Mouse (Mus musculus): Measurements from ENCODE around the gene Fbxo10.
"Not testable (repeated sequence)": the region's sequence is repeated elsewhere in the genome, so short reads cannot be mapped to it uniquely, and the experiment has no call there.

Gene Fbxo10

GRCm38 (mm10) chr4:45084021-45084894 is at the start of gene Fbxo10:
Gene Fbxo10, minus strand, starts transcription at chr4:45084604.
- in situ Hi-C loops (cut with MboI, MseI): no loop called here

GRCm38 (mm10) chr4:45131021-45131420 is 46.6 kb upstream of the Fbxo10 start:
- in situ Hi-C loops (cut with MboI, MseI): no loop called here

DNA sequence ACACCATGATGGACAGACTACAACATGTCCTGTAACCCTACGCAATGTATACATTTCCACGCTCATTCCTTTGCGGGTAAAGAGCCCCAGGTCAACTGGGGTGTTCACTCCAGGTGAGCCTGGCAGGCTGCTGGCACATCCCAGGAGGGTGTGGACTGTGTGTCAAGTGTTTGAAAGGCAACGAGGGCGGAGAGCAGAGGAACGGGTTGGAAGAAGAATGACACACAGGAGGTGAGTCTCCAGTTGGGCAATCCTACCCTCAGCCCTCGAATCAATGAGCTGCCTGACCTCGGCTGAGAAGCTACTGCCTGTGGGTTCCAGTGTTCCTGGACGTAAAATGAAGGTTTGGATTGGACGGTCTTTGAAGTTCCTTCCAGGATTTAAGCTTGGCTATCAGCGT is 36.9 kb upstream of the Fbxo10 start:
- in situ Hi-C loops (cut with MboI, MseI): loop anchor here (10.0 kb wide), 1 partner anchor 163 kb away; no protein-coding TSS in a partner anchor

GRCm38 (mm10) chr4:45108456-45109110 is 24.2 kb upstream of the Fbxo10 start:
- in situ Hi-C loops (cut with MboI, MseI): loop anchor here (10.0 kb wide), 2 partner anchors 1456 to 1544 kb away; partner anchors contain the start of genes Creb3 and Tln1

DNA sequence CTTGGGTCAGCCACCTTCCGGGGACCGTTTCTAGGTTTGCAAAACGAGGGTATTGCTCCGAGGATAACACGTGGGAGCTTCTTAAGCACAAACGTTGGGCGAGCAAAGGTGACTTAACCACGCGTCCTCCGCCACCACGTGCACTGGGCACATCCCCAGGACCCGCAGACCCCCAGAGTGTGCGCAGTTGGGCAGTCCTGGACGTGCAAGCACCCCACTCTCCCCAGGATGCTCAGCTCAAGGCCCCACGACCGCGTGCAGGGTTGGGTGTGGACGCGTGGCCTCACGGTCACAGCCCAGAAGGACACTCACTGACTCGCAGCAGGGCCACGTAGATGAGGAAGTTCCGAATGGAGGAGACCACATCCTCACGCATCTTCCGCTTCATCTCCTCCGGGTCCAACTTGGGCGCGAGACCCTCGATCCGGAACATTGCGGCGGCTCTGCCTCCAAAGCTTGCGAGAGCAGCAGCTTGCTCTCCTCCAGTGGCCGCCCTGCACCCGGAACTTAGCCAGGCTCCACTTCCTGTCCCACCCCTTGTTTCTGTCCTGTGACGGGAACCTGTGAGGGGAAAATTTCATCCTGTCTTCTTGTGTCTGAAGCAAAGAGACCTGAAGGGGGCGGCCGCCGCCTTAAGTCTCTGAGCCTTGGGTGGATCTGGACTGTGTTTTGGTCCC is 23.3 kb upstream of the Fbxo10 start, which contains the start of gene Tomm5:
TSS of gene Tomm5 (minus strand) at position 514 of the 677 bp plus-strand sequence.
- in situ Hi-C loops (cut with MboI, MseI): loop anchor here (10.0 kb wide), 2 partner anchors 1457 to 1543 kb away; partner anchors contain the start of genes Creb3 and Tln1

- in situ Hi-C loops (cut with MboI, MseI): loop anchor here (10.0 kb wide), 2 partner anchors 1458 to 1542 kb away; partner anchors contain the start of genes Creb3 and Tln1
These were observed 22.7 kb upstream of the Fbxo10 start for GRCm38 (mm10) chr4:45107066-45107465.

DNA sequence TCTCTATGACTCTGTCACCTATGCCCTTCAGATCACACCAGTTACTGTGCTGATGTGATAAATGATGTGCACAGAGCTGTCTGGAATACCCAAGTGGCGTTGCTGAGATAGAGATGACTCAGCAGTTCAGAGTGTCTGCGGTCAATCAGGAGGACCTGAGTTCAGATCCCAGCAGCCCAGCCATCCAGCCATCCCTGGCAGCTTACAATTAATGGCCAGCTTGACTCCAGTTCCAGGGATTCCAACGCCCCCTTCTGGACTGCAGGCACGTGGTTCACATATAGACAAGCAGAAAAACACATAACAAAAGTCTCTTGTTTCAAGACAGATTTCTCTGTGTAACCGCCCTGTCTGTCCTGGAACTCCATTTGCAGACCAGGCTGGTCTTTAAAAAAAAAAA is 22.0 kb upstream of the Fbxo10 start:
- in situ Hi-C loops (cut with MboI, MseI): loop anchor here (10.0 kb wide), 2 partner anchors 1458 to 1542 kb away; partner anchors contain the start of genes Creb3 and Tln1

- in situ Hi-C loops (cut with MboI, MseI): no loop called here
These were observed 12.9 kb upstream of the Fbxo10 start for GRCm38 (mm10) chr4:45097198-45097872.

- in situ Hi-C loops (cut with MboI, MseI): no loop called here
These were observed 489 bp upstream of the Fbxo10 start for GRCm38 (mm10) chr4:45084895-45085290.

GRCm38 (mm10) chr4:45083487-45083886 is 917 bp downstream of the Fbxo10 start:
- in situ Hi-C loops (cut with MboI, MseI): no loop called here

DNA sequence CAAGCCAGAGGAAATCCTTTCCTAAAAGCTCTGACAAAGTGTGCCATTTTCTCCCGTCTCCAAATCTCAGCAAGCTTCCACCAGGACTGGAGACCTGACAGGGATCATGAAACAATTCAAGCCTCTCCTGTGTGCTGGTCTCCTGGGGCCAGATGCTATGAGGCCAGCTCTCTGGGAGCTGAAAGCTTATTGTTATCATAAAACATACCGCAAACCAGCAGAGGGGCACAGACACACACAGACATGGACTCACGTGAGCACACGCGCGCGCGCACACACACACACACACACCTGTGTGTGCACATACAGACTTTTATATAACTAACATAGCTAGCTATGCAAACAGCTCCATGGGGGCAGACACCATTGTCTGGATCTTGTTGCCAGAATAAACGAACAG is 1.5 kb downstream of the Fbxo10 start:
- in situ Hi-C loops (cut with MboI, MseI): no loop called here

DNA sequence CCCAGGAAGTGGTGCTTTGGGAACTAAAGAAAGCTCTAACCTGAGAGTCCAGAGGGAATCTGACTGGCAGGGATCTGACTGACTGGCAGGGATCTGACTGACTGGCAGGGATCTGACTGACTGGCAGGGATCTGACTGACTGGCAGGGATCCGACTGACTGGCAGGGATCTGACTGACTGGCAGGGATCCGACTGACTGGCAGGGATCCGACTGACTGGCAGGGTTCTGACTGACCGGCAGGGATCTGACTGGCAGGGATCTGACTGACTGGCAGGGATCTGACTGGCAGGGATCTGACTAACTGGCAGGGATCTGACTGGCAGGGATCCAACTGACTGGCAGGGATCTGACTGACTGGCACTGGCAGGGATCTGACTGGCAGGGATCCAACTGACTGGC is 3.4 kb downstream of the Fbxo10 start:
- in situ Hi-C loops (cut with MboI, MseI): not testable (repeated sequence)

GRCm38 (mm10) chr4:45073544-45073943 is 10.9 kb downstream of the Fbxo10 start:
- in situ Hi-C loops (cut with MboI, MseI): no loop called here

- in situ Hi-C loops (cut with MboI, MseI): no loop called here
These were observed 12.0 kb downstream of the Fbxo10 start for GRCm38 (mm10) chr4:45072261-45072973.

GRCm38 (mm10) chr4:45067742-45068141 is 16.7 kb downstream of the Fbxo10 start:
- in situ Hi-C loops (cut with MboI, MseI): no loop called here

DNA sequence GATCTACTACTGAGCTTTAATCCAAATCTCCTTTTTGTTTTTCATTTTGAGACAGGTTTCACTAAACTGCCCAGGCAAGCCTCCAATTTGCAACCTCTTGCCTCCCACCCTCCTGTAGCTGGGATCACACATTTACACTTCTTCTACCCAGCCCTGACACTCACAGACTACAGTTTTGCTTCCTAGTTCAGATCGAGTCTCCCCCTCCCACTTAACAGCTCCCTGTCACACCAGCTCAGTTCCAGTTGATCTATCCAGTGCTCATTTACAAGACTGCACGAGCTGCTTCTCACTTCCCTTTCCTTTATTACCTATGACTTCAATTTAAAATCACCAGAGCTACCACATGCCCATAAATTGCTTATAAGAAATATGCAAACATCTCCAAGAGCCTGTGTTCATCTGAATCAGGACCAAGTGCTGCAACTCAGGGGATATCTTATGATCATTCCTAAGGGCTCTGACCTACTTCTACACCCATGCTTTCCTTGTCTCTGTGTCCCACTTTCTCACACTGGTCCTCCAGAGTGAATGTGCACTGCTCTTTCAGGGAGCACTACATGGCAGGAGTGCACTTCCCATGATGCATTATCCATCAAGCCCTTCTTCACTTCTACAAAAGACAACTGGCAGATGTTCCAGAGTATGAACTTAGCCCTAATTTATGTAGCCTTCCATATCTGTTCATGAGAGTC is 18.2 kb downstream of the Fbxo10 start:
- in situ Hi-C loops (cut with MboI, MseI): no loop called here

- in situ Hi-C loops (cut with MboI, MseI): no loop called here
These were observed 19.8 kb downstream of the Fbxo10 start for GRCm38 (mm10) chr4:45064577-45064976.

GRCm38 (mm10) chr4:45063836-45064235 is 20.6 kb downstream of the Fbxo10 start:
- in situ Hi-C loops (cut with MboI, MseI): not testable (repeated sequence)

DNA sequence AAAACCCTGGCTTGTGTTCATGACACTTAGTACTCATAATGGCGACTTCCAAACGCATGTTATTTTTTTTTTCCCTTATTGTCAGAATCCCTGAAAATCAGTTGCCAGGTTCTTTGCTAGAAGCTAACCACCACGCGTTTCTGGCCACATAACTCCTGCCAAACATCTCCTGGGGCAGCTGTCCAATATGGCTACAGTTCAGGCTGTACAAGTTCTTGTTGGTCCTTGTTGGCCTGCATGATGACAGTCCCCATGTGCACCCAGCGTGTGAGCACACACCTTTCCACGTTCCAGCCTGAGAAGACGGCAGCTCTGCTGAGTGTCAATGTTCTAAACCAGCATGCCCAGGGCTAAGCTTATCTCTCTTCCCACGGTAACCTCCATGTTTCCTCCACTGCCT is 29.0 kb downstream of the Fbxo10 start:
- in situ Hi-C loops (cut with MboI, MseI): no loop called here

GRCm38 (mm10) chr4:45054862-45055261 is 29.5 kb downstream of the Fbxo10 start:
- in situ Hi-C loops (cut with MboI, MseI): no loop called here
